Mouse (Mus musculus): Measurements from ENCODE around the gene St3gal2. TPM values are rescaled to one million over a fixed set of nuclear protein-coding genes. Genes with fewer than 3 reads are reported as not detected.
"Not testable (repeated sequence)": the region's sequence is repeated elsewhere in the genome, so short reads cannot be mapped to it uniquely, and the experiment has no call there.

The St3gal2 gene
- total and polyA plus RNA-seq, 2 experiments from 2014 or later: 9.9 to 12.6 TPM

GRCm38 (mm10) chr8:110950065-110950484, 30.4 kb downstream of the St3gal2 start:
- Histone ChIP-seq H3K27ac (ENCODE audit: low read depth) (peak overlapping the region; percentile 65), H3K27me3 (ENCODE audit: control insufficient read depth, insufficient read depth, low read length) (no peaks in the 10 kb centered on the region), H3K36me3 (replicated peaks; ENCODE audit: control insufficient read depth, insufficient read depth, low read length) (0 out of 2 replicates have a peak, but pooled peaks cover 4% of the 10 kb centered on the region), H3K9me3 (replicated peaks; ENCODE audit: control insufficient read depth, low read length) (no peaks in the 10 kb centered on the region), H3K4me2 (ENCODE audit: low read depth, low read length) (peak overlapping the region; percentile 32), H3K4me1 (ENCODE audit: control insufficient read depth, insufficient read depth) (peaks cover 8% of the 10 kb centered on the region; the same call in 1 of the 2 replicates), H3K9ac (replicated peaks; ENCODE audit: low read depth, low read length) (no peak overlapping the region), H3K4me3 (ENCODE audit: low read depth, low read length) (peak overlapping the region; percentile 8; the same call in 1 of the 2 replicates)
- DNase-seq (ENCODE audit: low spot score) (no peak), ATAC-seq (ENCODE audit: insufficient read depth, low read depth) (peak; percentile 65)
- TF ChIP-seq EP300 (IDR thresholded peaks at IDR 0.05; ENCODE audit: low read depth): no peak
- TF ChIP-seq CTCF (IDR thresholded peaks at IDR 0.05; ENCODE audit: low read depth): no peak
- 59% methylated on average over 17 of the region's 17 CpGs for WGBS

DNA sequence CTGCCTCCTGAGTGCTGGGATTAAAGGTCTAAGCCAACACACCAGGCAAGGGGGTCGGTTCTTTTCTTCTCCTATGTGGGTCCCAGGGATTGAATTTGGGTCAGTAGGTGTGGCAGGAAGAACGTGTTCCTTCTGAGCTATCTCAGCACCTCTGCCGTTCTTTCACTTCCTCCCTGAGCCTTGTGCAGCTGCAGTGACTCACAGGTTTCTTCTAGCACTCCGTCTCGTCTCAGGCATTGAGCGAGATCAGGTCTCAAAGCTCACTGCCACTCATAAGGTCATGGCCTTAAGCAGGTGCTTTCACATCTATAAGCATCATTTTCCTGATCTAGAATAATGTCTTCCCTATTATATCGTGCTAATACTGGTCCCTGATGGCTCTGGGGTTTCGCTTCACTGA, 35.1 kb downstream of the St3gal2 start:
- no peak for ATAC-seq (ENCODE audit: insufficient read depth, low read depth)
- no peak overlapping the region for H3K9ac ChIP-seq (replicated peaks; ENCODE audit: low read depth, low read length)
- H3K4me3 ChIP-seq (ENCODE audit: low read depth, low read length): no peak overlapping the region
- no peak overlapping the region for H3K4me2 ChIP-seq (ENCODE audit: low read depth, low read length)
- TF ChIP-seq EP300 (IDR thresholded peaks at IDR 0.05; ENCODE audit: low read depth): no peak
- no peak for TF ChIP-seq CTCF (IDR thresholded peaks at IDR 0.05; ENCODE audit: low read depth)
- H3K4me1 ChIP-seq (ENCODE audit: control insufficient read depth, insufficient read depth): no peaks in the 10 kb centered on the region
- H3K9me3 ChIP-seq (replicated peaks; ENCODE audit: control insufficient read depth, low read length): no peaks in the 10 kb centered on the region
- H3K27me3 ChIP-seq (ENCODE audit: control insufficient read depth, insufficient read depth, low read length): no peaks in the 10 kb centered on the region
- DNase-seq (ENCODE audit: low spot score): no peak
- WGBS: 69% methylated on average over 8 of the region's 8 CpGs
- H3K36me3 ChIP-seq (replicated peaks; ENCODE audit: control insufficient read depth, insufficient read depth, low read length): peaks cover 19% of the 10 kb centered on the region
- H3K27ac ChIP-seq (ENCODE audit: low read depth): no peak overlapping the region

DNA sequence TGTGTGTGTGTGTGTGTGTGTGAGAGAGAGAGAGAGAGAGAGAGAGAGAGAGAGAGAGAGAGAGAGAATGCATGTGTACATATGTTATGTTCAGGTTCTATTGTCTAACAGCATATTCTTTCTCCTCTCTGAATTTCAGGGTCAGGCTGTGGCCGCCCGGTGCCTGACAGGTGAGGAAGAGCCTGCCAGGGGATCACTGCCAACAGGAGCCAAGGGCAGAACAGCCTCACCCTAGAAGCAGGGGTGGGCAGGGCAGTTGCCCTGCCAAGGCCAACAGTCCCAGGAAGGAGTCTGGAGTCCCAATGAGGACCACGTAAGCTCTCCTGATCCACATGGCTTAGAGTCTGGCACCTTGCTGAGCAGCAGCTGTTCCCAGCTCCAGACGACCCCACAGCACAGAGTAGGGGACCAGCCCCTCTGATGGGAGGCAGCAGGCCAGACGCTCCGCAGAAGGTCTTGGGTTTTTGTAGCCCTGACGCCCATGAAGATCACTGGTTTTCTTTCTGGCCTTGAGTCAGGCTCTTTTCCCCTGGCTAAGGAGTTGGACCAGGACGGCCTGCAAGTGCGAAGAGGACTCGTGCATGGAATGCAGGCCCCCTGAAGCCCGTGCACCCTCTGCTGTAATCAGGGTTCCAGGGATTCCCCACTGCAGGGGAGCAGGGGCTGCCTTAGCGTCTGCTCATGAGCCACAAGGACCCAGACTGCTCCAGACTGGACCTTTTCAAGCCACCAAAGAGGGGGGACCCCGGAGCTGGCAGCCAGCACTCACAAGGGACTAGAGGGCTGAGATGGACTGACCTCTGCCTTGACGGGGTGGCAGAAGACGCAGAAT, 37.1 kb downstream of the St3gal2 start:
- Histone ChIP-seq H3K27me3 (ENCODE audit: control insufficient read depth, insufficient read depth, low read length) (no peaks in the 10 kb centered on the region), H3K4me1 (ENCODE audit: control insufficient read depth, insufficient read depth) (no peaks in the 10 kb centered on the region), H3K4me3 (ENCODE audit: low read depth, low read length) (no peak overlapping the region), H3K27ac (ENCODE audit: low read depth) (no peak overlapping the region), H3K36me3 (replicated peaks; ENCODE audit: control insufficient read depth, insufficient read depth, low read length) (peaks cover 25% of the 10 kb centered on the region), H3K9me3 (replicated peaks; ENCODE audit: control insufficient read depth, low read length) (no peaks in the 10 kb centered on the region), H3K4me2 (ENCODE audit: low read depth, low read length) (no peak overlapping the region), H3K9ac (replicated peaks; ENCODE audit: low read depth, low read length) (no peak overlapping the region)
- 83% methylated on average over 15 of the region's 15 CpGs for WGBS
- ATAC-seq (ENCODE audit: insufficient read depth, low read depth): no peak
- TF ChIP-seq EP300 (IDR thresholded peaks at IDR 0.05; ENCODE audit: low read depth) (no peak), CTCF (IDR thresholded peaks at IDR 0.05; ENCODE audit: low read depth) (no peak)
- DNase-seq (ENCODE audit: low spot score): no peak

DNA sequence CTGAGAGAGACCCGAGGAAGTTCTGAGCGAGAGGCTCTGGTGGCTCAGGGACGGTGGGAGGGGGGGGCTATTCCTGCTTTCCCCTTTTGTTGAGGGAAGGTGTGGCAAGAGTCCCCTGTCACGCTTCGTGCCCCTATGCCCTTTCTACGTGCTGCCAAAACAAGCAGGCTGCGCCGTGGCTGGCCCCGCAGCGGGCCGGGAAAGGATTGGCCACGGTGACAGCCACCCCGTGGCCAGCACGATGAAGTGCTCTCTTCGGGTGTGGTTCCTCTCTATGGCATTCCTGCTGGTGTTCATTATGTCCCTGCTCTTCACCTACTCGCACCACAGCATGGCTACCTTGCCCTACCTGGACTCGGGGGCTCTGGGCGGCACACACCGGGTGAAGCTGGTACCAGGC, 37.7 kb downstream of the St3gal2 start:
- H3K36me3 ChIP-seq (replicated peaks; ENCODE audit: control insufficient read depth, insufficient read depth, low read length): peaks cover 31% of the 10 kb centered on the region
- H3K4me2 ChIP-seq (ENCODE audit: low read depth, low read length): no peak overlapping the region

DNA sequence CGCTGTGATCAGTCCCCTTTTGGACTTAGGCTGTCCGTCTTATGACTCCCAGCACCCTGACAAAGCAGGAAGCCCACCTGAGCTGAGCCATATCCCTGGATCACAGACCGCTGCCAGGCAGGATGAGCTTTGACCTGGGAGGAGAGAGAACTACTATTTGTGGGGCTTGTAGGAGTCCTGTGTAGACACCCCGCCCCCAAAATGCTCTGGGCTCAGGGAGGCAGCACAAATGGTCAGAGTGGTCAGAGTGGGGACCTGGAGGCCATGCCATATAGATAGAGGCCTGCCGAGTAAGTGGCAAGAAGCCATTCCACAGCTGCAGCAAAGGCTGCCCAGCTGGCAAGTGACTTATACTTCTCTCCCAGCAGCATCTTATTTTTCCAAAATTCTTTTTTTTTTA, 38.4 kb downstream of the St3gal2 start:
- TF ChIP-seq EP300 (IDR thresholded peaks at IDR 0.05; ENCODE audit: low read depth) (no peak), CTCF (IDR thresholded peaks at IDR 0.05; ENCODE audit: low read depth) (no peak)
- H3K4me3 ChIP-seq (ENCODE audit: low read depth, low read length): no peak overlapping the region
- H3K9me3 ChIP-seq (replicated peaks; ENCODE audit: control insufficient read depth, low read length): no peaks in the 10 kb centered on the region
- ATAC-seq (ENCODE audit: insufficient read depth, low read depth) (no peak), DNase-seq (ENCODE audit: low spot score) (no peak)
- 82% methylated on average over 5 of the region's 5 CpGs for WGBS
- H3K4me2 ChIP-seq (ENCODE audit: low read depth, low read length): no peak overlapping the region
- no peaks in the 10 kb centered on the region for H3K27me3 ChIP-seq (ENCODE audit: control insufficient read depth, insufficient read depth, low read length)
- H3K4me1 ChIP-seq (ENCODE audit: control insufficient read depth, insufficient read depth): no peaks in the 10 kb centered on the region
- peaks cover 38% of the 10 kb centered on the region for H3K36me3 ChIP-seq (replicated peaks; ENCODE audit: control insufficient read depth, insufficient read depth, low read length)
- H3K27ac ChIP-seq (ENCODE audit: low read depth): no peak overlapping the region
- H3K9ac ChIP-seq (replicated peaks; ENCODE audit: low read depth, low read length): no peak overlapping the region

More for the DNA sequence above, 37.7 kb downstream of the St3gal2 start:
- no peaks in the 10 kb centered on the region for H3K27me3 ChIP-seq (ENCODE audit: control insufficient read depth, insufficient read depth, low read length)
- no peaks in the 10 kb centered on the region for H3K9me3 ChIP-seq (replicated peaks; ENCODE audit: control insufficient read depth, low read length)
- no peak overlapping the region for H3K9ac ChIP-seq (replicated peaks; ENCODE audit: low read depth, low read length)
- ATAC-seq (ENCODE audit: insufficient read depth, low read depth) (no peak), DNase-seq (ENCODE audit: low spot score) (no peak)
- no peaks in the 10 kb centered on the region for H3K4me1 ChIP-seq (ENCODE audit: control insufficient read depth, insufficient read depth)
- WGBS: 84% methylated on average over 19 of the region's 19 CpGs
- no peak overlapping the region for H3K4me3 ChIP-seq (ENCODE audit: low read depth, low read length)
- no peak overlapping the region for H3K27ac ChIP-seq (ENCODE audit: low read depth)
- TF ChIP-seq EP300 (IDR thresholded peaks at IDR 0.05; ENCODE audit: low read depth) (no peak), CTCF (IDR thresholded peaks at IDR 0.05; ENCODE audit: low read depth) (no peak)

DNA sequence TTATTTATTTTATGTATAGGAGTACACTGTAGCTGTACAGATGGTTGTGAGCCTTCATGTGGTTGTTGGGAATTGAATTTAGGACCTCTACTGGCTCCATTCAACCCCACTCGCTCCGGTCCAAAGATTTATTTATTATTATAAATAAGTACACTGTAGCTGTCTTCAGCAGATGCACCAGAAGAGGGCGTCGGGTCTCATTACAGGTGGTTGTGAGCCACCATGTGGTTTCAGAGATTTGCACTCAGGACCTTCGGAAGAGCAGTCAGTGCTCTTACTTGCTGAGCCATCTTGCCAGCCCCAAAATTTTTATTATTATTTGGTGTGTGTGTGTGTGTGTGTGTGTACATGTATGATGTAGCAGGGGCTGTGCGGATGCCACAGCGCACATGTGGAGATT, 38.8 kb downstream of the St3gal2 start:
- not testable (repeated sequence) for H3K9ac ChIP-seq (replicated peaks; ENCODE audit: low read depth, low read length); H3K4me3 ChIP-seq (ENCODE audit: low read depth, low read length); H3K27me3 ChIP-seq (ENCODE audit: control insufficient read depth, insufficient read depth, low read length); DNase-seq (ENCODE audit: low spot score); ATAC-seq (ENCODE audit: insufficient read depth, low read depth); H3K9me3 ChIP-seq (replicated peaks; ENCODE audit: control insufficient read depth, low read length); H3K4me1 ChIP-seq (ENCODE audit: control insufficient read depth, insufficient read depth); H3K4me2 ChIP-seq (ENCODE audit: low read depth, low read length); H3K27ac ChIP-seq (ENCODE audit: low read depth)
- 93% methylated on average over 7 of the region's 7 CpGs for whole genome bisulfite sequencing
- peaks cover 39% of the 10 kb centered on the region for H3K36me3 ChIP-seq (replicated peaks; ENCODE audit: control insufficient read depth, insufficient read depth, low read length)
